Mouse (Mus musculus): ENCODE results near the gene Hfe2. TPM values are rescaled to one million over a fixed set of nuclear protein-coding genes. Genes with fewer than 3 reads are reported as not detected.

Gene Hfe2
- polyA plus RNA-seq, 1 experiment = not detected

GRCm38 (mm10) chr3:96554251-96554650 lies 29.3 kb downstream of the Hfe2 start:
- H3K4me3 ChIP-seq (ENCODE audit: insufficient read depth, low read length) = no peak overlapping the region
- TF ChIP-seq CTCF (IDR thresholded peaks at IDR 0.05; ENCODE audit: borderline replicate concordance, insufficient read depth, low read length) = no peak
- no peak for TF ChIP-seq POLR2A (IDR thresholded peaks at IDR 0.05; ENCODE audit: low read depth, low read length)
- H3K27ac ChIP-seq (ENCODE audit: insufficient read depth, low read length) = no peak overlapping the region
- peaks cover 2% of the 10 kb centered on the region; the same call in 1 of the 2 replicates for H3K4me1 ChIP-seq (ENCODE audit: control insufficient read depth, insufficient read depth, low read length)

GRCm38 (mm10) chr3:96555041-96555596 lies 30.1 kb downstream of the Hfe2 start:
- Histone ChIP-seq H3K27ac (ENCODE audit: insufficient read depth, low read length) (no peak overlapping the region), H3K4me3 (ENCODE audit: insufficient read depth, low read length) (no peak overlapping the region), H3K4me1 (ENCODE audit: control insufficient read depth, insufficient read depth, low read length) (peaks cover 5% of the 10 kb centered on the region; the same call in 1 of the 2 replicates)
- TF ChIP-seq POLR2A (IDR thresholded peaks at IDR 0.05; ENCODE audit: low read depth, low read length) (no peak), CTCF (IDR thresholded peaks at IDR 0.05; ENCODE audit: borderline replicate concordance, insufficient read depth, low read length) (no peak)

- TF ChIP-seq POLR2A (IDR thresholded peaks at IDR 0.05; ENCODE audit: low read depth, low read length) (no peak), CTCF (IDR thresholded peaks at IDR 0.05; ENCODE audit: borderline replicate concordance, insufficient read depth, low read length) (no peak)
- no peak overlapping the region for H3K4me3 ChIP-seq (ENCODE audit: insufficient read depth, low read length)
- peaks cover 9% of the 10 kb centered on the region; the same call in 1 of the 2 replicates for H3K4me1 ChIP-seq (ENCODE audit: control insufficient read depth, insufficient read depth, low read length)
- H3K27ac ChIP-seq (ENCODE audit: insufficient read depth, low read length) = no peak overlapping the region
These were observed 31.1 kb downstream of the Hfe2 start for GRCm38 (mm10) chr3:96555999-96556614.

- Histone ChIP-seq H3K4me1 (ENCODE audit: control insufficient read depth, insufficient read depth, low read length) (peaks cover 7% of the 10 kb centered on the region; the same call in 1 of the 2 replicates), H3K27ac (ENCODE audit: insufficient read depth, low read length) (peak overlapping the region; percentile 37), H3K4me3 (ENCODE audit: insufficient read depth, low read length) (peak overlapping the region; percentile 45)
- peak; percentile 46 for TF ChIP-seq POLR2A (IDR thresholded peaks at IDR 0.05; ENCODE audit: low read depth, low read length)
- no peak for TF ChIP-seq CTCF (IDR thresholded peaks at IDR 0.05; ENCODE audit: borderline replicate concordance, insufficient read depth, low read length)
These were observed 32.0 kb downstream of the Hfe2 start for GRCm38 (mm10) chr3:96556651-96557635.

GRCm38 (mm10) chr3:96557694-96558093 lies 32.7 kb downstream of the Hfe2 start, which contains the start of gene Txnip:
TSS of gene Txnip (plus strand) at chr3:96557957.
- Histone ChIP-seq H3K4me3 (ENCODE audit: insufficient read depth, low read length) (peak within 1 kb of the TSS; percentile 82), H3K27ac (ENCODE audit: insufficient read depth, low read length) (peak within 1 kb of the TSS; percentile 37), H3K4me1 (ENCODE audit: control insufficient read depth, insufficient read depth, low read length) (peaks cover 7% of the 10 kb centered on the region; the same call in 1 of the 2 replicates)
- TF ChIP-seq POLR2A (IDR thresholded peaks at IDR 0.05; ENCODE audit: low read depth, low read length) (peak; percentile 97), CTCF (IDR thresholded peaks at IDR 0.05; ENCODE audit: borderline replicate concordance, insufficient read depth, low read length) (0 out of 2 replicates have a peak, but pooled peaks have one; percentile 2)

- Histone ChIP-seq H3K27ac (ENCODE audit: insufficient read depth, low read length) (peak overlapping the region; percentile 16), H3K4me3 (ENCODE audit: insufficient read depth, low read length) (peak overlapping the region; percentile 82), H3K4me1 (ENCODE audit: control insufficient read depth, insufficient read depth, low read length) (peaks cover 7% of the 10 kb centered on the region; the same call in 1 of the 2 replicates)
- TF ChIP-seq CTCF (IDR thresholded peaks at IDR 0.05; ENCODE audit: borderline replicate concordance, insufficient read depth, low read length) = no peak
- no peak; the same call in 1 of the 2 replicates for TF ChIP-seq POLR2A (IDR thresholded peaks at IDR 0.05; ENCODE audit: low read depth, low read length)
These were observed 33.2 kb downstream of the Hfe2 start for GRCm38 (mm10) chr3:96558159-96558558.

- peaks cover 7% of the 10 kb centered on the region; the same call in 1 of the 2 replicates for H3K4me1 ChIP-seq (ENCODE audit: control insufficient read depth, insufficient read depth, low read length)
- TF ChIP-seq CTCF (IDR thresholded peaks at IDR 0.05; ENCODE audit: borderline replicate concordance, insufficient read depth, low read length) (no peak), POLR2A (IDR thresholded peaks at IDR 0.05; ENCODE audit: low read depth, low read length) (0 out of 2 replicates have a peak, but pooled peaks have one; percentile 23)
- no peak overlapping the region for H3K27ac ChIP-seq (ENCODE audit: insufficient read depth, low read length)
- H3K4me3 ChIP-seq (ENCODE audit: insufficient read depth, low read length) = peak overlapping the region; percentile 82
These were observed 33.8 kb downstream of the Hfe2 start for GRCm38 (mm10) chr3:96558668-96559196.

DNA sequence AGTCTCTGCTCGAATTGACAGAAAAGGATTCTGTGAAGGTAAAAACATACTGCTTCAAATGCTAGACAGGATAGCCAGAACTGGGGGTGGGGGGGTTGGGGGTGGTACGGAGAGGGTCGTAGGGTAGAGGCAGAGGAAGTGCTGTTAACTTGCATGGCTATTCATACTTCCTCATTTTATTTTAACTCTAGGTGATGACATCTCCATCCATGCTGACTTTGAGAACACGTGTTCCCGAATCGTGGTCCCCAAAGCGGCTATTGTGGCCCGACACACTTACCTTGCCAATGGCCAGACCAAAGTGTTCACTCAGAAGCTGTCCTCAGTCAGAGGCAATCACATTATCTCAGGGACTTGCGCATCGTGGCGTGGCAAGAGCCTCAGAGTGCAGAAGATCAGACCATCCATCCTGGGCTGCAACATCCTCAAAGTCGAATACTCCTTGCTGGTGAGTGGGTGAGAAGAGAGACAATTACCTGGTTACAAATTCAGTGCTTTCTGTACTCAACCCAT lies 34.5 kb downstream of the Hfe2 start:
- H3K4me1 ChIP-seq (ENCODE audit: control insufficient read depth, insufficient read depth, low read length) = peaks cover 12% of the 10 kb centered on the region

More for the DNA sequence above, 34.5 kb downstream of the Hfe2 start:
- TF ChIP-seq POLR2A (IDR thresholded peaks at IDR 0.05; ENCODE audit: low read depth, low read length) = 0 out of 2 replicates have a peak, but pooled peaks have one; percentile 11
- TF ChIP-seq CTCF (IDR thresholded peaks at IDR 0.05; ENCODE audit: borderline replicate concordance, insufficient read depth, low read length) = no peak
- Histone ChIP-seq H3K4me3 (ENCODE audit: insufficient read depth, low read length) (peak overlapping the region; percentile 82), H3K27ac (ENCODE audit: insufficient read depth, low read length) (no peak overlapping the region)

All from embryonic fibroblast, embryonic 13.5 days (primary cell).